Comparison of ENCODE assay signal across 23 mouse cellular contexts in the genomic region with DNA sequence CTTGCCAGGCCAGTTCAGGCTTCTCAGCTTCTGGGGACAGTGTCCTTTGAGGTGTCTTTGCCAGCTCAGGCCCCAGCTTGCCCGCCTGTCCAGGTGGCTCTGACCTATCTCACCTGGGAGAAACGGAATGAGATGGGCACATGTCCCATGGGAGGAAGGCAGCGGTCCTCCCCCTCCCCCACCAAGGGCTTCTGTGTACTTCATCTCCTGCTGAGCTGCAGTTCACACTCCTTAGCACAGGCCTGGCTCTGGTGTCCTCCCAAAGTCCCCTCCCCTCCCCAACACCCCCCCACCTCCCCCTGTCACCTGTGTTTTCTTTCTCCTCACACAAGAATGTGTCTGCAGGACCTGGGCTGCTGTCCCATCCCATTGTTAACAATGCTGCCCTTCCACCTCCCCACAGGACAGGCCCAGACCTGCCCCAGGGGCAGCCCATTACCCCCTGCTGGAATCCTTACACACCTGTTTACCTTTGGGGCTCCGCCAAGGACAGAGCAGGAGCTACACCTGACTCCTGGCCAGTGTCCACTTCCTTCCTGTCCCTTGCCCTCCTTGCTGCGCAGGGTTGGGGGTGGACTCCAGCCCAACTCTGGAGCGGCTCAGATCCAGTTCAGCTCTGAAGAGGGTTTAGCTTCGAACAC. TPM values are rescaled to one million over a fixed set of nuclear protein-coding genes. Genes with fewer than 3 reads are reported as not detected.
DNase-seq lines count a peak whose midpoint lies in the region; ATAC-seq lines count a peak whose summit lies in the region.
"Had no signal": no experiment of that assay in that cellular context is flagged by ENCODE, and none has a peak within 500 bp of the region (broad histone marks: within the 10 kb centered on the region; RNA-seq: fewer than 3 reads in every experiment).

No protein-coding gene starts in this region.

- no peak overlapping the region for H3K27ac ChIP-seq in hindbrain, embryonic 13.5 days
- H3K27ac ChIP-seq in hindbrain, embryonic 12.5 days, result no peak overlapping the region
- H3K27ac ChIP-seq in midbrain, embryonic 10.5 days (replicated peaks), result peak overlapping the region; percentile 49
- H3K27ac ChIP-seq in midbrain, embryonic 15.5 days, result no peak overlapping the region
- H3K27ac ChIP-seq in limb, embryonic 13.5 days, result no peak overlapping the region
- H3K27ac ChIP-seq: forebrain, embryonic 15.5 days; heart, adult 2 months; hindbrain, embryonic 15.5 days; neural tube, embryonic 15.5 days had no signal

- H3K36me3 ChIP-seq in hindbrain, embryonic 13.5 days, result no peaks in the 10 kb centered on the region
- H3K36me3 ChIP-seq in hindbrain, embryonic 12.5 days, result no peaks in the 10 kb centered on the region
- no peaks in the 10 kb centered on the region for H3K36me3 ChIP-seq in midbrain, embryonic 10.5 days
- no peaks in the 10 kb centered on the region for H3K36me3 ChIP-seq in midbrain, embryonic 15.5 days (replicated peaks)
- no peaks in the 10 kb centered on the region for H3K36me3 ChIP-seq in limb, embryonic 13.5 days
- H3K36me3 ChIP-seq: forebrain, embryonic 15.5 days; G1E; hindbrain, embryonic 15.5 days; neural tube, embryonic 15.5 days had no signal

- 74% methylated on average over 7 of the region's 7 CpGs for WGBS in hindbrain, embryonic 13.5 days
- WGBS in hindbrain, embryonic 12.5 days, result 72% methylated on average over 7 of the region's 7 CpGs
- WGBS in midbrain, embryonic 10.5 days, result 66% methylated on average over 7 of the region's 7 CpGs
- WGBS in midbrain, embryonic 15.5 days, result 74% methylated on average over 7 of the region's 7 CpGs
- 64% methylated on average over 7 of the region's 7 CpGs for WGBS in limb, embryonic 13.5 days

- H3K4me2 ChIP-seq in hindbrain, embryonic 13.5 days, result no peak overlapping the region
- H3K4me2 ChIP-seq in hindbrain, embryonic 12.5 days (replicated peaks), result no peak overlapping the region
- H3K4me2 ChIP-seq in midbrain, embryonic 15.5 days, result no peak overlapping the region
- H3K4me2 ChIP-seq in limb, embryonic 13.5 days (replicated peaks), result no peak overlapping the region
- H3K4me2 ChIP-seq: forebrain, embryonic 15.5 days; hindbrain, embryonic 15.5 days; lung, embryonic 14.5 days; neural tube, embryonic 15.5 days had no signal

- peak overlapping the region; percentile 9; the same call in 1 of the 2 replicates for H3K9ac ChIP-seq in hindbrain, embryonic 13.5 days
- H3K9ac ChIP-seq in hindbrain, embryonic 12.5 days, result no peak overlapping the region
- H3K9ac ChIP-seq in midbrain, embryonic 15.5 days, result no peak overlapping the region
- H3K9ac ChIP-seq in limb, embryonic 13.5 days, result peak overlapping the region; percentile 31; the same call in 1 of the 2 replicates
- H3K9ac ChIP-seq: forebrain, embryonic 15.5 days; hindbrain, embryonic 15.5 days; lung, embryonic 14.5 days; neural tube, embryonic 15.5 days had no signal

- ATAC-seq in hindbrain, embryonic 13.5 days (ENCODE audit: low FRiP score), result no peak
- ATAC-seq in hindbrain, embryonic 12.5 days (ENCODE audit: low FRiP score), result no peak
- ATAC-seq in midbrain, embryonic 15.5 days (replicated peaks), result no peak
- ATAC-seq in limb, embryonic 13.5 days (ENCODE audit: low FRiP score, low read depth), result no peak
- ATAC-seq: forebrain, embryonic 15.5 days had no signal

- DNase-seq in midbrain, embryonic 10.5 days (ENCODE audit: low spot score), result no peak
- DNase-seq in left cerebral cortex, adult 9 months (ENCODE audit: low spot score in 2 of 2), result no peak
- DNase-seq in cerebellum, adult 9-10 months, result no peak
- DNase-seq in adrenal gland, postnatal 10 days, result no peak
- DNase-seq: adrenal gland, postnatal 14 days; cerebellum, adult 9-11 months; gastrocnemius, postnatal 10 days; heart, adult 2 months; kidney, adult 9 months; liver; lung, embryonic 14.5 days; thymus, postnatal 4 days had no signal

- no peak overlapping the region for H3K4me3 ChIP-seq in hindbrain, embryonic 13.5 days
- H3K4me3 ChIP-seq in hindbrain, embryonic 12.5 days, result no peak overlapping the region
- no peak overlapping the region for H3K4me3 ChIP-seq in midbrain, embryonic 10.5 days
- H3K4me3 ChIP-seq in midbrain, embryonic 15.5 days, result no peak overlapping the region
- no peak overlapping the region for H3K4me3 ChIP-seq in limb, embryonic 13.5 days
- H3K4me3 ChIP-seq: forebrain, embryonic 15.5 days; heart, adult 2 months; hindbrain, embryonic 15.5 days; neural tube, embryonic 15.5 days had no signal

- H3K9me3 ChIP-seq in hindbrain, embryonic 13.5 days, result no peaks in the 10 kb centered on the region
- no peaks in the 10 kb centered on the region for H3K9me3 ChIP-seq in hindbrain, embryonic 12.5 days (replicated peaks)
- no peaks in the 10 kb centered on the region for H3K9me3 ChIP-seq in midbrain, embryonic 10.5 days (replicated peaks)
- no peaks in the 10 kb centered on the region for H3K9me3 ChIP-seq in midbrain, embryonic 15.5 days
- no peaks in the 10 kb centered on the region for H3K9me3 ChIP-seq in limb, embryonic 13.5 days
- H3K9me3 ChIP-seq: forebrain, embryonic 15.5 days; G1E; hindbrain, embryonic 15.5 days; neural tube, embryonic 15.5 days had no signal

- no peaks in the 10 kb centered on the region for H3K27me3 ChIP-seq in hindbrain, embryonic 13.5 days
- H3K27me3 ChIP-seq in hindbrain, embryonic 12.5 days, result peaks cover 5% of the 10 kb centered on the region; the same call in 1 of the 2 replicates
- peaks cover 18% of the 10 kb centered on the region for H3K27me3 ChIP-seq in midbrain, embryonic 10.5 days (ENCODE audit: low read depth, poor library complexity, severe bottlenecking)
- no peaks in the 10 kb centered on the region for H3K27me3 ChIP-seq in midbrain, embryonic 15.5 days (replicated peaks)
- H3K27me3 ChIP-seq in limb, embryonic 13.5 days, result peaks cover 4% of the 10 kb centered on the region; the same call in 1 of the 2 replicates
- H3K27me3 ChIP-seq: forebrain, embryonic 15.5 days; hindbrain, embryonic 15.5 days; neural tube, embryonic 15.5 days had no signal

- H3K4me1 ChIP-seq in hindbrain, embryonic 13.5 days (replicated peaks), result peaks cover 37% of the 10 kb centered on the region
- H3K4me1 ChIP-seq in hindbrain, embryonic 12.5 days, result peaks cover 33% of the 10 kb centered on the region
- H3K4me1 ChIP-seq in midbrain, embryonic 10.5 days, result peaks cover 47% of the 10 kb centered on the region
- peaks cover 29% of the 10 kb centered on the region for H3K4me1 ChIP-seq in midbrain, embryonic 15.5 days
- peaks cover 28% of the 10 kb centered on the region for H3K4me1 ChIP-seq in limb, embryonic 13.5 days

RNA-seq across cellular contexts. Expression of a gene that starts 8.1 kb away (rescaled TPM):
- polyA plus RNA-seq in hindbrain, embryonic 13.5 days (2015; fragmentation: Nextera tagmentation; extraction: Ambion mirVana), result 14.2 and 24.3 TPM in 2 replicates
- 27.2 and 28.2 TPM in 2 replicates for polyA plus RNA-seq in hindbrain, embryonic 12.5 days (2016; fragmentation: Nextera tagmentation; extraction: Ambion mirVana)
- 7.1 and 8.4 TPM in 2 replicates for polyA plus RNA-seq in midbrain, embryonic 10.5 days (2016; fragmentation: Nextera tagmentation; extraction: Ambion mirVana)
- polyA plus RNA-seq in midbrain, embryonic 15.5 days (2015; fragmentation: Nextera tagmentation; extraction: Ambion mirVana), result 17.4 and 20.4 TPM in 2 replicates
- 0.25 and 0.37 TPM in 2 replicates for polyA plus RNA-seq in limb, embryonic 13.5 days (2015; fragmentation: Nextera tagmentation; extraction: Ambion mirVana)
- total RNA-seq in adrenal gland, postnatal 10 days (2021), result under 1 TPM; 0.18 to 0.30 TPM
- total RNA-seq: heart, adult 2 months had no signal

RNA-seq across cellular contexts. Expression of a gene that starts 20.1 kb away (rescaled TPM):
- 94.4 and 97.5 TPM in 2 replicates for polyA plus RNA-seq in hindbrain, embryonic 13.5 days (2015; fragmentation: Nextera tagmentation; extraction: Ambion mirVana)
- 82.8 and 89.1 TPM in 2 replicates for polyA plus RNA-seq in hindbrain, embryonic 12.5 days (2016; fragmentation: Nextera tagmentation; extraction: Ambion mirVana)
- polyA plus RNA-seq in midbrain, embryonic 10.5 days (2016; fragmentation: Nextera tagmentation; extraction: Ambion mirVana), result 57.6 and 71.6 TPM in 2 replicates
- polyA plus RNA-seq in midbrain, embryonic 15.5 days (2015; fragmentation: Nextera tagmentation; extraction: Ambion mirVana), result 109 and 110 TPM in 2 replicates
- 76.5 and 80.2 TPM in 2 replicates for polyA plus RNA-seq in limb, embryonic 13.5 days (2015; fragmentation: Nextera tagmentation; extraction: Ambion mirVana)
- total RNA-seq in adrenal gland, postnatal 10 days (2021), result 10 to 100 TPM; 57.0 to 70.2 TPM

RNA-seq across cellular contexts. Expression of a gene that starts 46.3 kb away (rescaled TPM):
- polyA plus RNA-seq in hindbrain, embryonic 13.5 days (2015; fragmentation: Nextera tagmentation; extraction: Ambion mirVana), result 0.27 and 0.56 TPM in 2 replicates
- polyA plus RNA-seq in hindbrain, embryonic 12.5 days (2016; fragmentation: Nextera tagmentation; extraction: Ambion mirVana), result 0.53 and 0.56 TPM in 2 replicates
- 0.09 and 0.12 TPM in 2 replicates for polyA plus RNA-seq in midbrain, embryonic 10.5 days (2016; fragmentation: Nextera tagmentation; extraction: Ambion mirVana)
- 0.45 and 0.57 TPM in 2 replicates for polyA plus RNA-seq in midbrain, embryonic 15.5 days (2015; fragmentation: Nextera tagmentation; extraction: Ambion mirVana)
- polyA plus RNA-seq in limb, embryonic 13.5 days (2015; fragmentation: Nextera tagmentation; extraction: Ambion mirVana), result 0.18 and 0.27 TPM in 2 replicates
- under 1 TPM; 0.15 to 0.36 TPM for total RNA-seq in adrenal gland, postnatal 10 days (2021)
- total RNA-seq: adrenal gland, postnatal 14 days; heart, adult 2 months; layer of hippocampus, adult 8-10 months; left cerebral cortex, adult 8-10 months had no signal
- polyA plus RNA-seq: forebrain, embryonic 15.5 days; G1E; lung, embryonic 14.5 days; spleen, adult 2 months had no signal

RNA-seq across cellular contexts. Expression of a gene that starts 53.1 kb away (rescaled TPM):
- polyA plus RNA-seq in hindbrain, embryonic 13.5 days (2015; fragmentation: Nextera tagmentation; extraction: Ambion mirVana), result 63.7 and 64.4 TPM in 2 replicates
- 85.2 and 88.0 TPM in 2 replicates for polyA plus RNA-seq in hindbrain, embryonic 12.5 days (2016; fragmentation: Nextera tagmentation; extraction: Ambion mirVana)
- polyA plus RNA-seq in midbrain, embryonic 10.5 days (2016; fragmentation: Nextera tagmentation; extraction: Ambion mirVana), result 96.1 and 106 TPM in 2 replicates
- 62.4 and 63.5 TPM in 2 replicates for polyA plus RNA-seq in midbrain, embryonic 15.5 days (2015; fragmentation: Nextera tagmentation; extraction: Ambion mirVana)
- 109 and 110 TPM in 2 replicates for polyA plus RNA-seq in limb, embryonic 13.5 days (2015; fragmentation: Nextera tagmentation; extraction: Ambion mirVana)
- total RNA-seq in adrenal gland, postnatal 10 days (2021), result 10 to 100 TPM; 63.3 to 64.9 TPM

Comparison
In these comparisons a context has a peak if more than half of its experiments do, and no peak if none do; other contexts are left out.
1. H3K9ac ChIP-seq: peak in hindbrain, embryonic 13.5 days (single experiment) and limb, embryonic 13.5 days (single experiment); none in hindbrain, embryonic 12.5 days (single experiment) and midbrain, embryonic 15.5 days (single experiment).